In genomic region chr6:144339006-144339405, GRCm38 (mm10) we compare ENCODE assay signal across 10 mouse cellular contexts.
DNase-seq lines count a peak whose midpoint lies in the region; ATAC-seq and TF ChIP-seq lines count a peak whose summit lies in the region.
"Had no signal": no experiment of that assay in that cellular context is flagged by ENCODE, and none has a peak within 500 bp of the region (broad histone marks: within the 10 kb centered on the region; RNA-seq: fewer than 3 reads in every experiment).

No protein-coding gene starts in this region.

- TF ChIP-seq EP300 in heart, postnatal 0 days (IDR thresholded peaks at IDR 0.05; ENCODE audit: low read depth): no peak
- TF ChIP-seq EP300 in stomach, postnatal 0 days (optimal IDR thresholded peaks at IDR 0.05): no peak

- peaks cover 4% of the 10 kb centered on the region; the same call in 1 of the 2 replicates for H3K4me1 ChIP-seq in heart, postnatal 0 days (ENCODE audit: control insufficient read depth, insufficient read depth)
- H3K4me1 ChIP-seq in midbrain, embryonic 14.5 days (ENCODE audit: control insufficient read depth, insufficient read depth, low read length): peaks cover 10% of the 10 kb centered on the region; the same call in 1 of the 2 replicates
- peaks cover 26% of the 10 kb centered on the region for H3K4me1 ChIP-seq in midbrain, embryonic 10.5 days
- no peaks in the 10 kb centered on the region for H3K4me1 ChIP-seq in stomach, postnatal 0 days (replicated peaks; ENCODE audit: control insufficient read depth, insufficient read depth)
- H3K4me1 ChIP-seq: liver, embryonic 15.5 days had no signal

- no peak overlapping the region for H3K27ac ChIP-seq in heart, postnatal 0 days (ENCODE audit: low read depth)
- no peak overlapping the region for H3K27ac ChIP-seq in midbrain, embryonic 14.5 days (replicated peaks; ENCODE audit: low read depth, low read length)
- H3K27ac ChIP-seq in midbrain, embryonic 10.5 days (replicated peaks): no peak overlapping the region
- H3K27ac ChIP-seq in stomach, postnatal 0 days (replicated peaks): no peak overlapping the region
- H3K27ac ChIP-seq: liver, embryonic 15.5 days had no signal

- H3K9me3 ChIP-seq in heart, postnatal 0 days (replicated peaks; ENCODE audit: control insufficient read depth, low read length): no peaks in the 10 kb centered on the region
- H3K9me3 ChIP-seq in midbrain, embryonic 14.5 days (ENCODE audit: control insufficient read depth, low read length): peaks cover 5% of the 10 kb centered on the region
- H3K9me3 ChIP-seq in midbrain, embryonic 10.5 days (replicated peaks): peaks cover 9% of the 10 kb centered on the region
- no peaks in the 10 kb centered on the region for H3K9me3 ChIP-seq in stomach, postnatal 0 days (ENCODE audit: control insufficient read depth, low read length)
- H3K9me3 ChIP-seq: liver, embryonic 15.5 days had no signal

- 0 out of 2 replicates have a peak, but pooled peaks cover 3% of the 10 kb centered on the region for H3K27me3 ChIP-seq in heart, postnatal 0 days (ENCODE audit: control insufficient read depth, insufficient read depth, low read length)
- H3K27me3 ChIP-seq in midbrain, embryonic 14.5 days (ENCODE audit: control insufficient read depth, insufficient read depth, low read length): peaks cover 4% of the 10 kb centered on the region; the same call in 1 of the 2 replicates
- no peaks in the 10 kb centered on the region for H3K27me3 ChIP-seq in midbrain, embryonic 10.5 days (ENCODE audit: low read depth, poor library complexity, severe bottlenecking)
- H3K27me3 ChIP-seq in stomach, postnatal 0 days (ENCODE audit: control insufficient read depth, insufficient read depth, low read length): no peaks in the 10 kb centered on the region
- H3K27me3 ChIP-seq: liver, embryonic 15.5 days had no signal

- no peaks in the 10 kb centered on the region for H3K36me3 ChIP-seq in heart, postnatal 0 days (replicated peaks; ENCODE audit: control insufficient read depth, insufficient read depth, low read length)
- H3K36me3 ChIP-seq in midbrain, embryonic 14.5 days (ENCODE audit: control insufficient read depth, insufficient read depth, low read length): no peaks in the 10 kb centered on the region
- H3K36me3 ChIP-seq in midbrain, embryonic 10.5 days: no peaks in the 10 kb centered on the region
- no peaks in the 10 kb centered on the region for H3K36me3 ChIP-seq in stomach, postnatal 0 days (ENCODE audit: control insufficient read depth, insufficient read depth, low read length)
- H3K36me3 ChIP-seq: G1E; liver, embryonic 15.5 days had no signal

- no peak for DNase-seq in heart, postnatal 0 days (ENCODE audit: low spot score)
- DNase-seq in heart, adult 18-20 months: no peak
- peak; percentile 77 for DNase-seq in midbrain, embryonic 14.5 days
- no peak for DNase-seq in midbrain, embryonic 10.5 days (ENCODE audit: low spot score)
- DNase-seq in layer of hippocampus, adult 9-11 months: peak; percentile 7
- DNase-seq in stomach, postnatal 0 days (ENCODE audit: low spot score): peak; percentile 26
- DNase-seq in spleen, adult 12 weeks (ENCODE audit: low spot score): no peak

- 71% methylated on average over 13 of the region's 13 CpGs for WGBS in heart, postnatal 0 days
- WGBS in midbrain, embryonic 14.5 days: 77% methylated on average over 13 of the region's 13 CpGs
- WGBS in midbrain, embryonic 10.5 days: 80% methylated on average over 13 of the region's 13 CpGs
- WGBS in stomach, postnatal 0 days: 58% methylated on average over 13 of the region's 13 CpGs

- no peak overlapping the region for H3K9ac ChIP-seq in heart, postnatal 0 days (replicated peaks; ENCODE audit: low read depth, low read length)
- H3K9ac ChIP-seq in midbrain, embryonic 14.5 days (replicated peaks; ENCODE audit: low read length): no peak overlapping the region
- H3K9ac ChIP-seq in stomach, postnatal 0 days (ENCODE audit: low read length): no peak overlapping the region
- H3K9ac ChIP-seq: liver, embryonic 15.5 days had no signal

- no peak overlapping the region for H3K4me3 ChIP-seq in heart, postnatal 0 days (ENCODE audit: low read depth, low read length)
- H3K4me3 ChIP-seq in midbrain, embryonic 14.5 days (replicated peaks; ENCODE audit: low read depth, low read length): no peak overlapping the region
- no peak overlapping the region for H3K4me3 ChIP-seq in midbrain, embryonic 10.5 days
- no peak overlapping the region for H3K4me3 ChIP-seq in stomach, postnatal 0 days (ENCODE audit: low read depth, low read length)
- H3K4me3 ChIP-seq: liver, embryonic 15.5 days had no signal

- no peak for ATAC-seq in heart, postnatal 0 days (ENCODE audit: insufficient read depth, low read depth)
- ATAC-seq in midbrain, embryonic 14.5 days (ENCODE audit: low FRiP score, low TSS enrichment): no peak
- no peak for ATAC-seq in stomach, postnatal 0 days (ENCODE audit: low FRiP score, low TSS enrichment)
- no peak for ATAC-seq in megakaryocyte, adult 5-6 weeks (ENCODE audit: poor library complexity, severe bottlenecking)

- H3K4me2 ChIP-seq in heart, postnatal 0 days (ENCODE audit: low read depth, low read length): no peak overlapping the region
- no peak overlapping the region for H3K4me2 ChIP-seq in midbrain, embryonic 14.5 days (ENCODE audit: low read length)
- H3K4me2 ChIP-seq in stomach, postnatal 0 days (replicated peaks; ENCODE audit: low read depth): no peak overlapping the region
- H3K4me2 ChIP-seq: liver, embryonic 15.5 days had no signal

- TF ChIP-seq CTCF in heart, postnatal 0 days (IDR thresholded peaks at IDR 0.05; ENCODE audit: low read depth): peak; percentile 46
- TF ChIP-seq CTCF in stomach, postnatal 0 days (IDR thresholded peaks at IDR 0.05; ENCODE audit: low read depth): peak; percentile 73

Comparison
In these comparisons a context has a peak if more than half of its experiments do, and no peak if none do; other contexts are left out.
1. DNase-seq: peak in midbrain, embryonic 14.5 days (single experiment), layer of hippocampus, adult 9-11 months (single experiment) and stomach, postnatal 0 days (single experiment); none in heart, postnatal 0 days (single experiment), heart, adult 18-20 months (0 of 2), midbrain, embryonic 10.5 days (single experiment) and spleen, adult 12 weeks (single experiment).